Mouse (Mus musculus): ENCODE data around the gene Ptges. TPM values are rescaled to one million over a fixed set of nuclear protein-coding genes. Genes with fewer than 3 reads are reported as not detected.

The Ptges gene
- polyA plus RNA-seq, 1 experiment from 2014 or later = 1.8 TPM

- H3K9ac ChIP-seq (ENCODE audit: low read length) = no peak overlapping the region
- ATAC-seq (replicated peaks; ENCODE audit: extremely low read depth, insufficient read depth, low FRiP score) = 0 out of 2 replicates have a peak, but pooled peaks have one; percentile 32
- H3K27ac ChIP-seq (ENCODE audit: low read length) = peak overlapping the region; percentile 68
- H3K36me3 ChIP-seq (ENCODE audit: control insufficient read depth, insufficient read depth) = no peaks in the 10 kb centered on the region
- WGBS = 22% methylated on average over 4 of the region's 4 CpGs
- peaks cover 10% of the 10 kb centered on the region for H3K4me1 ChIP-seq (ENCODE audit: control insufficient read depth, insufficient read depth, low read length)
- H3K27me3 ChIP-seq (ENCODE audit: control insufficient read depth, insufficient read depth, low read length) = no peaks in the 10 kb centered on the region
- H3K4me3 ChIP-seq (ENCODE audit: low read length) = no peak overlapping the region
- no peaks in the 10 kb centered on the region for H3K9me3 ChIP-seq (replicated peaks; ENCODE audit: control insufficient read depth, low read length)
- H3K4me2 ChIP-seq (ENCODE audit: low read depth, low read length) = no peak overlapping the region
Measured at GRCm38 (mm10) chr2:30912291-30912773, 17.3 kb downstream of the Ptges start.

- H3K4me2 ChIP-seq (ENCODE audit: low read depth, low read length) = no peak overlapping the region
- no peak overlapping the region for H3K27ac ChIP-seq (ENCODE audit: low read length)
- H3K36me3 ChIP-seq (ENCODE audit: control insufficient read depth, insufficient read depth) = no peaks in the 10 kb centered on the region
- no peak overlapping the region for H3K9ac ChIP-seq (ENCODE audit: low read length)
- ATAC-seq (replicated peaks; ENCODE audit: extremely low read depth, insufficient read depth, low FRiP score) = no peak
- 40% methylated on average over 4 of the region's 4 CpGs for WGBS
- H3K9me3 ChIP-seq (replicated peaks; ENCODE audit: control insufficient read depth, low read length) = no peaks in the 10 kb centered on the region
- 0 out of 2 replicates have a peak, but pooled peaks cover 2% of the 10 kb centered on the region for H3K27me3 ChIP-seq (ENCODE audit: control insufficient read depth, insufficient read depth, low read length)
- no peak overlapping the region for H3K4me3 ChIP-seq (ENCODE audit: low read length)
- H3K4me1 ChIP-seq (ENCODE audit: control insufficient read depth, insufficient read depth, low read length) = peaks cover 15% of the 10 kb centered on the region
Measured at GRCm38 (mm10) chr2:30906641-30907040, 23.0 kb downstream of the Ptges start.

GRCm38 (mm10) chr2:30905906-30906305 lies 23.8 kb downstream of the Ptges start:
- Histone ChIP-seq H3K27me3 (ENCODE audit: control insufficient read depth, insufficient read depth, low read length) (0 out of 2 replicates have a peak, but pooled peaks cover 2% of the 10 kb centered on the region), H3K9ac (ENCODE audit: low read length) (no peak overlapping the region), H3K36me3 (ENCODE audit: control insufficient read depth, insufficient read depth) (no peaks in the 10 kb centered on the region), H3K9me3 (replicated peaks; ENCODE audit: control insufficient read depth, low read length) (no peaks in the 10 kb centered on the region), H3K4me1 (ENCODE audit: control insufficient read depth, insufficient read depth, low read length) (peaks cover 15% of the 10 kb centered on the region), H3K4me3 (ENCODE audit: low read length) (no peak overlapping the region), H3K27ac (ENCODE audit: low read length) (no peak overlapping the region), H3K4me2 (ENCODE audit: low read depth, low read length) (no peak overlapping the region)
- ATAC-seq (replicated peaks; ENCODE audit: extremely low read depth, insufficient read depth, low FRiP score) = no peak
- WGBS = 86% methylated on average over 8 of the region's 8 CpGs

GRCm38 (mm10) chr2:30904991-30905390 lies 24.7 kb downstream of the Ptges start:
- Histone ChIP-seq H3K27me3 (ENCODE audit: control insufficient read depth, insufficient read depth, low read length) (0 out of 2 replicates have a peak, but pooled peaks cover 2% of the 10 kb centered on the region), H3K9ac (ENCODE audit: low read length) (no peak overlapping the region), H3K4me2 (ENCODE audit: low read depth, low read length) (no peak overlapping the region), H3K9me3 (replicated peaks; ENCODE audit: control insufficient read depth, low read length) (no peaks in the 10 kb centered on the region), H3K4me3 (ENCODE audit: low read length) (no peak overlapping the region), H3K36me3 (ENCODE audit: control insufficient read depth, insufficient read depth) (no peaks in the 10 kb centered on the region), H3K27ac (ENCODE audit: low read length) (no peak overlapping the region), H3K4me1 (ENCODE audit: control insufficient read depth, insufficient read depth, low read length) (peaks cover 15% of the 10 kb centered on the region)
- WGBS = 43% methylated on average over 7 of the region's 7 CpGs
- no peak for ATAC-seq (replicated peaks; ENCODE audit: extremely low read depth, insufficient read depth, low FRiP score)

GRCm38 (mm10) chr2:30904231-30904630 lies 25.4 kb downstream of the Ptges start:
- H3K4me2 ChIP-seq (ENCODE audit: low read depth, low read length) = no peak overlapping the region
- no peaks in the 10 kb centered on the region for H3K9me3 ChIP-seq (replicated peaks; ENCODE audit: control insufficient read depth, low read length)
- H3K27ac ChIP-seq (ENCODE audit: low read length) = no peak overlapping the region
- WGBS = 76% methylated on average over 6 of the region's 6 CpGs
- H3K4me1 ChIP-seq (ENCODE audit: control insufficient read depth, insufficient read depth, low read length) = peaks cover 15% of the 10 kb centered on the region
- no peak overlapping the region for H3K9ac ChIP-seq (ENCODE audit: low read length)
- ATAC-seq (replicated peaks; ENCODE audit: extremely low read depth, insufficient read depth, low FRiP score) = no peak
- no peaks in the 10 kb centered on the region for H3K36me3 ChIP-seq (ENCODE audit: control insufficient read depth, insufficient read depth)
- H3K4me3 ChIP-seq (ENCODE audit: low read length) = no peak overlapping the region
- 0 out of 2 replicates have a peak, but pooled peaks cover 2% of the 10 kb centered on the region for H3K27me3 ChIP-seq (ENCODE audit: control insufficient read depth, insufficient read depth, low read length)

- H3K9me3 ChIP-seq (replicated peaks; ENCODE audit: control insufficient read depth, low read length) = no peaks in the 10 kb centered on the region
- peak; percentile 37; the same call in 1 of the 2 replicates for ATAC-seq (replicated peaks; ENCODE audit: extremely low read depth, insufficient read depth, low FRiP score)
- WGBS = 14% methylated on average over 36 of the region's 37 CpGs
- no peak overlapping the region for H3K27ac ChIP-seq (ENCODE audit: low read length)
- peak overlapping the region; percentile 43 for H3K4me3 ChIP-seq (ENCODE audit: low read length)
- H3K4me1 ChIP-seq (ENCODE audit: control insufficient read depth, insufficient read depth, low read length) = peaks cover 15% of the 10 kb centered on the region
- H3K9ac ChIP-seq (ENCODE audit: low read length) = peak overlapping the region; percentile 43
- H3K4me2 ChIP-seq (ENCODE audit: low read depth, low read length) = peak overlapping the region; percentile 60
- H3K36me3 ChIP-seq (ENCODE audit: control insufficient read depth, insufficient read depth) = no peaks in the 10 kb centered on the region
- H3K27me3 ChIP-seq (ENCODE audit: control insufficient read depth, insufficient read depth, low read length) = 0 out of 2 replicates have a peak, but pooled peaks cover 2% of the 10 kb centered on the region
Measured at GRCm38 (mm10) chr2:30902726-30903722, 26.6 kb downstream of the Ptges start.

GRCm38 (mm10) chr2:30902256-30902655 lies 27.4 kb downstream of the Ptges start:
- 0 out of 2 replicates have a peak, but pooled peaks cover 2% of the 10 kb centered on the region for H3K27me3 ChIP-seq (ENCODE audit: control insufficient read depth, insufficient read depth, low read length)
- no peaks in the 10 kb centered on the region for H3K9me3 ChIP-seq (replicated peaks; ENCODE audit: control insufficient read depth, low read length)
- no peak for ATAC-seq (replicated peaks; ENCODE audit: extremely low read depth, insufficient read depth, low FRiP score)
- 59% methylated on average over 8 of the region's 8 CpGs for WGBS
- H3K4me2 ChIP-seq (ENCODE audit: low read depth, low read length) = peak overlapping the region; percentile 60
- H3K4me1 ChIP-seq (ENCODE audit: control insufficient read depth, insufficient read depth, low read length) = peaks cover 19% of the 10 kb centered on the region
- H3K36me3 ChIP-seq (ENCODE audit: control insufficient read depth, insufficient read depth) = no peaks in the 10 kb centered on the region
- peak overlapping the region; percentile 43 for H3K4me3 ChIP-seq (ENCODE audit: low read length)
- no peak overlapping the region for H3K27ac ChIP-seq (ENCODE audit: low read length)
- H3K9ac ChIP-seq (ENCODE audit: low read length) = peak overlapping the region; percentile 43; the same call in 1 of the 2 replicates

GRCm38 (mm10) chr2:30901646-30902160 lies 28.0 kb downstream of the Ptges start:
- no peak overlapping the region for H3K4me3 ChIP-seq (ENCODE audit: low read length)
- WGBS = 56% methylated on average over 6 of the region's 6 CpGs
- H3K9me3 ChIP-seq (replicated peaks; ENCODE audit: control insufficient read depth, low read length) = no peaks in the 10 kb centered on the region
- H3K4me2 ChIP-seq (ENCODE audit: low read depth, low read length) = no peak overlapping the region
- H3K27ac ChIP-seq (ENCODE audit: low read length) = no peak overlapping the region
- H3K4me1 ChIP-seq (ENCODE audit: control insufficient read depth, insufficient read depth, low read length) = peaks cover 23% of the 10 kb centered on the region
- no peak for ATAC-seq (replicated peaks; ENCODE audit: extremely low read depth, insufficient read depth, low FRiP score)
- H3K27me3 ChIP-seq (ENCODE audit: control insufficient read depth, insufficient read depth, low read length) = 0 out of 2 replicates have a peak, but pooled peaks cover 2% of the 10 kb centered on the region
- no peaks in the 10 kb centered on the region for H3K36me3 ChIP-seq (ENCODE audit: control insufficient read depth, insufficient read depth)
- H3K9ac ChIP-seq (ENCODE audit: low read length) = no peak overlapping the region
